Mouse (Mus musculus) midbrain, embryonic 14.5 days (tissue): ENCODE measurements around the gene Ntng2. TPM values are rescaled to one million over a fixed set of nuclear protein-coding genes. Genes with fewer than 3 reads are reported as not detected.

ENCODE experiments used
- ATAC-seq: fragments of 200-750 bp; cut with Nextera tagmentation; 2 replicates; pipeline ENCODE4 v1.8.0; 2017; ENCODE audit warnings: moderate number of reproducible peaks, moderate library complexity; ENCODE audit not compliant: low FRiP score, low TSS enrichment
- DNase-seq: peaks from one replicate; pipeline ENCODE4 v3.0.0-alpha.2; 2015
- H3K27ac ChIP-seq: fragments of 300-500 bp; sonication (generic); replicated peaks from 2 replicates; pipeline ENCODE4 v1.5.1; 2014; ENCODE audit warnings: mild to moderate bottlenecking, low read depth, low read length, moderate library complexity
- H3K27me3 ChIP-seq: fragments of 300-500 bp; sonication (generic); 2 replicates; pipeline ENCODE4 v1.6.1; 2014; ENCODE audit warnings: low read length, control low read depth, mixed read lengths; ENCODE audit not compliant: control insufficient read depth, insufficient read depth
- H3K36me3 ChIP-seq: fragments of 300-500 bp; sonication (generic); 2 replicates; pipeline ENCODE4 v1.6.1; 2014; ENCODE audit warnings: low read length, control low read depth; ENCODE audit not compliant: control insufficient read depth, insufficient read depth
- H3K4me1 ChIP-seq: fragments of 300-500 bp; sonication (generic); 2 replicates; pipeline ENCODE4 v1.6.1; 2014; ENCODE audit warnings: mild to moderate bottlenecking, antibody characterized with exemption, low read length, control low read depth; ENCODE audit not compliant: control insufficient read depth, insufficient read depth
- H3K4me2 ChIP-seq: fragments of 300-500 bp; sonication (generic); 2 replicates; pipeline ENCODE4 v1.6.1; 2014; ENCODE audit warnings: mild to moderate bottlenecking, low read length, moderate library complexity
- H3K4me3 ChIP-seq: fragments of 300-500 bp; sonication (generic); replicated peaks from 2 replicates; pipeline ENCODE4 v1.5.1; 2014; ENCODE audit warnings: low read depth, low read length
- H3K9ac ChIP-seq: fragments of 300-500 bp; sonication (generic); replicated peaks from 2 replicates; pipeline ENCODE4 v1.6.1; 2014; ENCODE audit warnings: mild to moderate bottlenecking, low read length, moderate library complexity
- H3K9me3 ChIP-seq: fragments of 300-500 bp; sonication (generic); 2 replicates; pipeline ENCODE4 v1.6.1; 2016; ENCODE audit warnings: low read length, control low read depth, mixed read lengths; ENCODE audit not compliant: control insufficient read depth
- WGBS: fragments of 180-500 bp; shearing (Covaris S2); extraction: QIAGEN DNeasy Blood & Tissue Kit; methylation state at CpG from one replicate; pipeline ENCODE4 v1.1.7; 2014; 5-methylcytosine and 5-hydroxymethylcytosine counted together
- polyA plus RNA-seq: library from polyadenylated mRNA; unstranded; fragments of >200 nt; fragmentation: Nextera tagmentation; extraction: Ambion mirVana; gene quantifications from 2 replicates; pipeline ENCODE4 v1.2.1, GENCODE M21; 2014

The Ntng2 gene
- polyA plus RNA-seq, 1 experiment from 2014 or later: 15.9 TPM

GRCm38 (mm10) chr2:29223591-29224262, 29.1 kb downstream of the Ntng2 start:
- no peaks in the 10 kb centered on the region for H3K9me3 ChIP-seq
- 0 out of 2 replicates have a peak, but pooled peaks cover 4% of the 10 kb centered on the region for H3K4me1 ChIP-seq
- H3K27me3 ChIP-seq: no peaks in the 10 kb centered on the region
- H3K4me2 ChIP-seq: no peak overlapping the region
- no peak for ATAC-seq
- H3K9ac ChIP-seq: no peak overlapping the region
- no peak overlapping the region for H3K27ac ChIP-seq
- no peak for DNase-seq
- no peaks in the 10 kb centered on the region for H3K36me3 ChIP-seq
- H3K4me3 ChIP-seq: no peak overlapping the region
- WGBS: 47% methylated on average over 7 of the region's 7 CpGs

GRCm38 (mm10) chr2:29222302-29222701, 30.5 kb downstream of the Ntng2 start:
- ATAC-seq: no peak
- WGBS: 2% methylated on average over 4 of the region's 4 CpGs
- Histone ChIP-seq H3K4me1 (no peaks in the 10 kb centered on the region), H3K4me2 (no peak overlapping the region), H3K9ac (no peak overlapping the region), H3K27ac (no peak overlapping the region), H3K9me3 (no peaks in the 10 kb centered on the region), H3K36me3 (no peaks in the 10 kb centered on the region), H3K27me3 (no peaks in the 10 kb centered on the region), H3K4me3 (no peak overlapping the region)
- DNase-seq: peak; percentile 52

GRCm38 (mm10) chr2:29218831-29219230, 34.0 kb downstream of the Ntng2 start:
- Histone ChIP-seq H3K36me3 (no peaks in the 10 kb centered on the region), H3K9me3 (no peaks in the 10 kb centered on the region), H3K4me2 (no peak overlapping the region), H3K9ac (no peak overlapping the region), H3K27ac (no peak overlapping the region), H3K4me3 (no peak overlapping the region), H3K27me3 (no peaks in the 10 kb centered on the region), H3K4me1 (no peaks in the 10 kb centered on the region)
- no peak for ATAC-seq
- 85% methylated on average over 5 of the region's 5 CpGs for WGBS
- DNase-seq: no peak

- H3K27ac ChIP-seq: no peak overlapping the region
- DNase-seq: peak; percentile 25
- H3K4me2 ChIP-seq: no peak overlapping the region
- no peak overlapping the region for H3K4me3 ChIP-seq
- H3K9me3 ChIP-seq: no peaks in the 10 kb centered on the region
- ATAC-seq: 0 out of 2 replicates have a peak, but pooled peaks have one; percentile 27
- no peaks in the 10 kb centered on the region for H3K4me1 ChIP-seq
- 65% methylated on average over 10 of the region's 10 CpGs for WGBS
- no peak overlapping the region for H3K9ac ChIP-seq
- H3K27me3 ChIP-seq: no peaks in the 10 kb centered on the region
- no peaks in the 10 kb centered on the region for H3K36me3 ChIP-seq
Observed at GRCm38 (mm10) chr2:29217897-29218296, 34.9 kb downstream of the Ntng2 start.

- no peak for ATAC-seq
Observed at GRCm38 (mm10) chr2:29217042-29217441, 35.8 kb downstream of the Ntng2 start.

GRCm38 (mm10) chr2:29216286-29217012, 36.4 kb downstream of the Ntng2 start:
- ATAC-seq (no peak), DNase-seq (peak; percentile 37)
- 49% methylated on average over 8 of the region's 8 CpGs for WGBS
- Histone ChIP-seq H3K4me3 (no peak overlapping the region), H3K27me3 (no peaks in the 10 kb centered on the region), H3K4me1 (no peaks in the 10 kb centered on the region), H3K9ac (no peak overlapping the region), H3K9me3 (no peaks in the 10 kb centered on the region), H3K4me2 (no peak overlapping the region), H3K27ac (no peak overlapping the region), H3K36me3 (no peaks in the 10 kb centered on the region)

More at GRCm38 (mm10) chr2:29217042-29217441, 35.8 kb downstream of the Ntng2 start:
- Histone ChIP-seq H3K9me3 (no peaks in the 10 kb centered on the region), H3K9ac (no peak overlapping the region), H3K4me2 (no peak overlapping the region), H3K27ac (no peak overlapping the region), H3K36me3 (no peaks in the 10 kb centered on the region), H3K4me1 (no peaks in the 10 kb centered on the region), H3K4me3 (no peak overlapping the region), H3K27me3 (no peaks in the 10 kb centered on the region)
- WGBS: 80% methylated on average over 5 of the region's 5 CpGs
- DNase-seq: no peak

GRCm38 (mm10) chr2:29206156-29206555, 46.6 kb downstream of the Ntng2 start:
- Histone ChIP-seq H3K4me3 (no peak overlapping the region), H3K4me1 (peaks cover 2% of the 10 kb centered on the region; the same call in 1 of the 2 replicates), H3K36me3 (no peaks in the 10 kb centered on the region), H3K9ac (no peak overlapping the region), H3K27me3 (no peaks in the 10 kb centered on the region), H3K27ac (0 out of 2 replicates have a peak overlapping the region, but pooled peaks have one; percentile 49), H3K9me3 (no peaks in the 10 kb centered on the region), H3K4me2 (no peak overlapping the region)
- 0 out of 2 replicates have a peak, but pooled peaks have one; percentile 46 for ATAC-seq
- WGBS: 17% methylated on average over 8 of the region's 8 CpGs
- DNase-seq: peak; percentile 55

- no peaks in the 10 kb centered on the region for H3K9me3 ChIP-seq
- WGBS: 24% methylated on average over 11 of the region's 11 CpGs
- H3K4me2 ChIP-seq: no peak overlapping the region
- peak; percentile 48; the same call in 1 of the 2 replicates for ATAC-seq
- H3K9ac ChIP-seq: 0 out of 2 replicates have a peak overlapping the region, but pooled peaks have one; percentile 26
- no peak overlapping the region for H3K4me3 ChIP-seq
- H3K27ac ChIP-seq: peak overlapping the region; percentile 60
- peaks cover 2% of the 10 kb centered on the region; the same call in 1 of the 2 replicates for H3K4me1 ChIP-seq
- no peaks in the 10 kb centered on the region for H3K27me3 ChIP-seq
- H3K36me3 ChIP-seq: no peaks in the 10 kb centered on the region
- DNase-seq: peak; percentile 82
Observed at GRCm38 (mm10) chr2:29201223-29201955, 51.4 kb downstream of the Ntng2 start.
